Mouse (Mus musculus) spleen, adult 2 months (tissue): ENCODE data around the gene Lrrc8a. TPM values are rescaled to one million over a fixed set of nuclear protein-coding genes. Genes with fewer than 3 reads are reported as not detected.
A peak's percentile ranks its signal among the peaks of the same experiment; 100 is the strongest.

Source experiments
- DNase-seq, 2 experiments: peaks; one replicate each; pipeline versions ENCODE4 v3.0.0 to v3.0.0-alpha.2; 2012 to 2021; ENCODE audit warnings: low spot score in 2 of 2, low read depth in 1 of 2
- H3K27ac ChIP-seq: fragments of 200-500 bp; 2 replicates; pipeline ENCODE4 v1.5.1; 2012; ENCODE audit warnings: low read length, inconsistent platforms; ENCODE audit not compliant: insufficient read depth
- H3K27me3 ChIP-seq: fragments of 200-500 bp; 2 replicates; pipeline ENCODE4 v1.6.1; 2012; ENCODE audit warnings: mild to moderate bottlenecking, moderate library complexity, low read length, inconsistent platforms; ENCODE audit not compliant: control insufficient read depth, insufficient read depth
- H3K36me3 ChIP-seq: fragments of 200-500 bp; 2 replicates; pipeline ENCODE4 v1.6.1; 2012; ENCODE audit warnings: mild to moderate bottlenecking, low read length, inconsistent platforms; ENCODE audit not compliant: control insufficient read depth, insufficient read depth
- H3K4me1 ChIP-seq: fragments of 200-500 bp; 2 replicates; pipeline ENCODE4 v1.6.1; 2011; ENCODE audit warnings: inconsistent platforms; ENCODE audit not compliant: control insufficient read depth, insufficient read depth, insufficient read length
- H3K4me3 ChIP-seq: fragments of 200-500 bp; 2 replicates; pipeline ENCODE4 v1.5.1; 2011; ENCODE audit warnings: mild to moderate bottlenecking, inconsistent platforms; ENCODE audit not compliant: insufficient read depth, insufficient read length; ENCODE audit errors: extremely low read depth
- CTCF ChIP-seq: fragments of 200-500 bp; IDR thresholded peaks from 2 replicates; pipeline ENCODE4 v1.5.1; 2011; ENCODE audit warnings: mild to moderate bottlenecking, inconsistent platforms; ENCODE audit not compliant: insufficient read depth, insufficient read length, insufficient replicate concordance; ENCODE audit errors: extremely low read depth
- POLR2A ChIP-seq: fragments of 200-500 bp; IDR thresholded peaks from 2 replicates; pipeline ENCODE4 v1.6.1; 2011; ENCODE audit warnings: low read depth, low read length, inconsistent platforms
- WGBS: fragments of 180-500 bp; shearing (Covaris S2); methylation state at CpG from one replicate; pipeline ENCODE4 v1.1.7; 2018; 5-methylcytosine and 5-hydroxymethylcytosine counted together
- polyA plus RNA-seq: library from polyadenylated mRNA; depleted of rRNA; stranded (reverse); fragments of >200 nt; gene quantifications from 2 replicates; pipeline ENCODE4 v1.2.3, GENCODE M21; 2012

Gene Lrrc8a
- polyA plus RNA-seq, 1 experiment: 22.1 TPM

- Histone ChIP-seq H3K27me3 (no peaks in the 10 kb centered on the region), H3K4me1 (peaks cover 8% of the 10 kb centered on the region; the same call in 1 of the 2 replicates), H3K36me3 (no peaks in the 10 kb centered on the region), H3K27ac (peak overlapping the region; percentile 81), H3K4me3 (peak overlapping the region; percentile 95)
- TF ChIP-seq POLR2A (no peak), CTCF (no peak)
- WGBS: 1% methylated on average over 13 of the region's 13 CpGs
- no peak for DNase-seq
Measured at GRCm38 (mm10) chr2:30205255-30205628, 32.3 kb upstream of the Lrrc8a start.

GRCm38 (mm10) chr2:30205629-30206357 lies 31.7 kb upstream of the Lrrc8a start, which contains the start of gene Kyat1:
Gene Kyat1 (minus strand): TSS chr2:30205847.
- no peaks in the 10 kb centered on the region for H3K36me3 ChIP-seq
- no peaks in the 10 kb centered on the region for H3K27me3 ChIP-seq
- peak; percentile 92 to 93 for DNase-seq
- no peak for TF ChIP-seq CTCF
- peak; percentile 31 for TF ChIP-seq POLR2A
- peak within 1 kb of the TSS; percentile 95 for H3K4me3 ChIP-seq
- H3K4me1 ChIP-seq: peaks cover 8% of the 10 kb centered on the region; the same call in 1 of the 2 replicates
- peak within 1 kb of the TSS; percentile 81 for H3K27ac ChIP-seq
- WGBS: under 1% methylated on average over 44 of the region's 44 CpGs

- Histone ChIP-seq H3K27me3 (no peaks in the 10 kb centered on the region), H3K4me1 (peaks cover 8% of the 10 kb centered on the region; the same call in 1 of the 2 replicates), H3K27ac (no peak overlapping the region), H3K4me3 (no peak overlapping the region), H3K36me3 (no peaks in the 10 kb centered on the region)
- TF ChIP-seq CTCF: no peak
- TF ChIP-seq POLR2A: no peak
- WGBS: 84% methylated on average over 4 of the region's 4 CpGs
- no peak for DNase-seq
Measured at GRCm38 (mm10) chr2:30207401-30207800, 30.1 kb upstream of the Lrrc8a start.

GRCm38 (mm10) chr2:30207886-30208285 lies 29.6 kb upstream of the Lrrc8a start:
- Histone ChIP-seq H3K27me3 (no peaks in the 10 kb centered on the region), H3K4me1 (peaks cover 8% of the 10 kb centered on the region; the same call in 1 of the 2 replicates), H3K4me3 (no peak overlapping the region), H3K36me3 (no peaks in the 10 kb centered on the region), H3K27ac (no peak overlapping the region)
- no peak for DNase-seq
- 88% methylated on average over 5 of the region's 5 CpGs for WGBS
- TF ChIP-seq CTCF: no peak
- no peak for TF ChIP-seq POLR2A

- Histone ChIP-seq H3K4me1 (no peaks in the 10 kb centered on the region), H3K4me3 (no peak overlapping the region), H3K27ac (no peak overlapping the region), H3K27me3 (no peaks in the 10 kb centered on the region), H3K36me3 (no peaks in the 10 kb centered on the region)
- TF ChIP-seq POLR2A (no peak), CTCF (no peak)
- DNase-seq: no peak
- WGBS: 90% methylated on average over 6 of the region's 6 CpGs
Measured at GRCm38 (mm10) chr2:30211408-30212168, 25.9 kb upstream of the Lrrc8a start.

GRCm38 (mm10) chr2:30212169-30212545 lies 25.4 kb upstream of the Lrrc8a start:
- Histone ChIP-seq H3K27me3 (no peaks in the 10 kb centered on the region), H3K36me3 (no peaks in the 10 kb centered on the region), H3K4me3 (no peak overlapping the region), H3K27ac (no peak overlapping the region), H3K4me1 (no peaks in the 10 kb centered on the region)
- TF ChIP-seq CTCF (no peak), POLR2A (no peak)
- no peak for DNase-seq
- WGBS: 80% methylated on average over 4 of the region's 4 CpGs

- peak overlapping the region; percentile 26; the same call in 1 of the 2 replicates for H3K27ac ChIP-seq
- TF ChIP-seq CTCF (no peak), POLR2A (no peak)
- H3K4me3 ChIP-seq: no peak overlapping the region
- H3K4me1 ChIP-seq: no peaks in the 10 kb centered on the region
- no peak for DNase-seq
- no peaks in the 10 kb centered on the region for H3K36me3 ChIP-seq
- WGBS: 56% methylated on average over 1 of the region's 1 CpGs
- H3K27me3 ChIP-seq: no peaks in the 10 kb centered on the region
Measured at GRCm38 (mm10) chr2:30212951-30213350, 24.6 kb upstream of the Lrrc8a start.
